Mouse (Mus musculus) E14TG2a.4 (cell line): ENCODE data around the gene Cdkn2aipnl.

Experiments used
- CTCF ChIP-seq: conservative IDR thresholded peaks from 2 replicates; pipeline ENCODE4 v1.5.1; 2014; ENCODE audit warnings: low read length
- POU5F1 ChIP-seq: IDR thresholded peaks from 2 replicates; pipeline ENCODE4 v1.6.1; 2014; ENCODE audit warnings: low read length, borderline replicate concordance

GRCm38 (mm10) chr11:51926385-51926784 lies 41.1 kb upstream of the Cdkn2aipnl start:
- TF ChIP-seq CTCF (no peak), POU5F1 (no peak)
